Mouse (Mus musculus) stomach, embryonic 14.5 days (tissue): ENCODE measurements around the gene Kbtbd2. TPM values are rescaled to one million over a fixed set of nuclear protein-coding genes. Genes with fewer than 3 reads are reported as not detected.

ENCODE experiments used
- ATAC-seq: fragments of 200-750 bp; cut with Nextera tagmentation; 2 replicates; pipeline ENCODE4 v1.8.0; 2017; ENCODE audit warnings: low read depth, moderate TSS enrichment; ENCODE audit not compliant: insufficient number of reproducible peaks, insufficient read depth, low FRiP score
- H3K27ac ChIP-seq: fragments of 300-500 bp; sonication (generic); 2 replicates; pipeline ENCODE4 v1.5.1; 2014; ENCODE audit warnings: mild to moderate bottlenecking, low read length, moderate library complexity, mixed read lengths
- H3K27me3 ChIP-seq: fragments of 300-500 bp; sonication (generic); 2 replicates; pipeline ENCODE4 v1.6.1; 2014; ENCODE audit warnings: low read length, control low read depth, mixed read lengths; ENCODE audit not compliant: control insufficient read depth, insufficient read depth
- H3K36me3 ChIP-seq: fragments of 300-500 bp; sonication (generic); 2 replicates; pipeline ENCODE4 v1.6.1; 2014; ENCODE audit warnings: mild to moderate bottlenecking, control low read depth, low read length, moderate library complexity, mixed read lengths; ENCODE audit not compliant: control insufficient read depth, insufficient read depth
- H3K4me1 ChIP-seq: fragments of 300-500 bp; sonication (generic); 2 replicates; pipeline ENCODE4 v1.6.1; 2014; ENCODE audit warnings: low read length, control low read depth, mixed read lengths; ENCODE audit not compliant: control insufficient read depth, insufficient read depth
- H3K4me2 ChIP-seq: fragments of 300-500 bp; sonication (generic); replicated peaks from 2 replicates; pipeline ENCODE4 v1.6.1; 2014; ENCODE audit warnings: low read depth, low read length, control low read depth
- H3K4me3 ChIP-seq: fragments of 300-500 bp; sonication (generic); 2 replicates; pipeline ENCODE4 v1.5.1; 2014; ENCODE audit warnings: low read depth, low read length, control low read depth
- H3K9ac ChIP-seq: fragments of 300-500 bp; sonication (generic); replicated peaks from 2 replicates; pipeline ENCODE4 v1.6.1; 2014; ENCODE audit warnings: low read depth, mild to moderate bottlenecking, control low read depth, low read length, moderate library complexity, mixed read lengths
- H3K9me3 ChIP-seq: fragments of 300-500 bp; sonication (generic); 2 replicates; pipeline ENCODE4 v1.6.1; 2016; ENCODE audit warnings: low read depth, low read length, control low read depth; ENCODE audit not compliant: control insufficient read depth
- WGBS: fragments of 180-500 bp; shearing (Covaris S2); extraction: QIAGEN DNeasy Blood & Tissue Kit; methylation state at CpG from one replicate; pipeline ENCODE4 v1.1.7; 2014; 5-methylcytosine and 5-hydroxymethylcytosine counted together
- polyA plus RNA-seq: library from polyadenylated mRNA; unstranded; fragments of >200 nt; fragmentation: Nextera tagmentation; extraction: Ambion mirVana; gene quantifications from 2 replicates; pipeline ENCODE4 v1.2.1, GENCODE M21; 2014

Kbtbd2 gene
- polyA plus RNA-seq, 1 experiment from 2014 or later = 34.4 TPM

DNA sequence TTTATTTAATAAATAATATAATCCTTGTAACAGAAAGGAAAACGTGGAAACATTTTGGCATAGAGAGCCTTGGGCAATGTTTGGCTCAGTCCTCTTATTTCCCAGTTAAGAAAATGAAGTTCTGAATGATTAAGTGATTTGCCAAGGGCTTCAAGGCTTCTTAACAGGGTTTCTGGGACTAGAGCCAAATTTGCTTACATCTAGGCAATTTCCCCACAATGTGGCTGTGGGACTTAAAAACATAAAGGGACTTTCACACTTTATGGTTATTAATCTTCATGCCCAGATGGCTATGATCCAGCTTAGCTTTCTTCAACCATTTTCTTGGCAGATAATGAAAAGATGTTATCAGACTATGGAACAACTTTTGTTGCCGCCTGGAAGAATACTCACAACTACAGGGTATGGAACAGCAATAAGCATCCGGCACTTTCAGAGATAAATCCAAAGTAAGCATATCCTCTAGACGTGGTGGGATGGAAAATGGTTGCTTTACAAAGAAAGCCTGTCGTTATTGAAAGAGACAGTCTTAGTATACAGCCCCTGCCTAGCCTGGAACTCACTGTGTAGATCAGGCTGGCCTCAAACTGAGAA lies 51.6 kb downstream of the Kbtbd2 start:
- no peak overlapping the region for H3K4me2 ChIP-seq
- H3K36me3 ChIP-seq = peaks cover 14% of the 10 kb centered on the region
- 79% methylated on average over 5 of the region's 5 CpGs for WGBS
- no peak overlapping the region for H3K27ac ChIP-seq
- H3K9me3 ChIP-seq = no peaks in the 10 kb centered on the region
- H3K4me1 ChIP-seq = no peaks in the 10 kb centered on the region
- no peak overlapping the region for H3K4me3 ChIP-seq
- no peak overlapping the region for H3K9ac ChIP-seq
- no peak for ATAC-seq
- H3K27me3 ChIP-seq = no peaks in the 10 kb centered on the region

DNA sequence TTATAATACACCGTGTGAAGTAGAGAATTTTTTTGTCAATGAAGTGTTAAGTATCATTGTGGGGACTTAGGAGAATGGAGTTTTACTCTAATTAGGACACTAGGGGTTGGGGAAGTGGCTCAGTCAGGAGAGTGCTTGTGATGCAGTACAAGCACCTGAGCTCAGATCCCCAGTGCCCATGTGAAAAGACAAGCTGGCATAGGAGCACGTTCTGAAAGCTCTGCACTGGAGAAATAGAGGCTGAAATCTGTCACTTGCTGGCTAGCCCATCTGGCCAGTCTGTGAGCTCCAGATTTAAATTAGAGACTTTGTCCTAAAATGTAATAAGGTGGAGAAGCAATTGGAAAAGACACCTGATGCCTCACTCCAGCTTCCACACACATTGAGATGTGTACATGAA lies 65.1 kb downstream of the Kbtbd2 start:
- H3K4me3 ChIP-seq = no peak overlapping the region
- H3K27ac ChIP-seq = no peak overlapping the region
- 83% methylated on average over 2 of the region's 2 CpGs for WGBS
- H3K9ac ChIP-seq = no peak overlapping the region
- no peaks in the 10 kb centered on the region for H3K4me1 ChIP-seq
- H3K27me3 ChIP-seq = no peaks in the 10 kb centered on the region
- no peak overlapping the region for H3K4me2 ChIP-seq
- no peak for ATAC-seq
- H3K36me3 ChIP-seq = peaks cover 42% of the 10 kb centered on the region
- no peaks in the 10 kb centered on the region for H3K9me3 ChIP-seq

Other genes with a start within 250 kb of the Kbtbd2 start
- gene Pde1c, start 228.7 kb downstream of the Kbtbd2 start, polyA plus RNA-seq = 2.8 and 4.7 TPM in 2 replicates
- 145 and 150 TPM in 2 replicates for gene Lsm5, start 93.1 kb downstream of the Kbtbd2 start, polyA plus RNA-seq
- 24.3 and 26.5 TPM in 2 replicates for gene Avl9, start 82.9 kb downstream of the Kbtbd2 start, polyA plus RNA-seq
- gene Fkbp9, start 34.2 kb upstream of the Kbtbd2 start, polyA plus RNA-seq = 149 and 163 TPM in 2 replicates
- 75.1 and 80.5 TPM in 2 replicates for gene Nt5c3, start 126.1 kb upstream of the Kbtbd2 start, polyA plus RNA-seq
- gene Vmn1r4, start 126.2 kb upstream of the Kbtbd2 start, polyA plus RNA-seq = 0.43 TPM in 1 of 2 replicates, not detected in the other
- gene Vmn1r5, start 172.5 kb upstream of the Kbtbd2 start, polyA plus RNA-seq = not detected in 2 replicates
- gene Vmn1r6, start 199.4 kb upstream of the Kbtbd2 start, polyA plus RNA-seq = not detected in 2 replicates
- gene Vmn1r7, start 227.5 kb upstream of the Kbtbd2 start, polyA plus RNA-seq = not detected in 2 replicates
- gene Vmn1r8, start 234.5 kb upstream of the Kbtbd2 start, polyA plus RNA-seq = not detected in 2 replicates